Mouse (Mus musculus) kidney, postnatal 10 days (tissue): ENCODE measurements around the gene Rbm28.

Experiments used
- DNase-seq: peaks from one replicate; pipeline ENCODE4 v3.0.0; 2021; ENCODE audit warnings: mixed read lengths

The Rbm28 gene

GRCm38 (mm10) chr6:29164314-29165244 is at the start of gene Rbm28:
Gene Rbm28 (minus strand): TSS chr6:29165006.
- DNase-seq, result peak; percentile 91

GRCm38 (mm10) chr6:29214245-29214644 is 49.4 kb upstream of the Rbm28 start:
- DNase-seq, result peak; percentile 79

GRCm38 (mm10) chr6:29213436-29213835 is 48.6 kb upstream of the Rbm28 start:
- DNase-seq, result no peak

GRCm38 (mm10) chr6:29211806-29212492 is 47.1 kb upstream of the Rbm28 start:
- DNase-seq, result peak; percentile 89

GRCm38 (mm10) chr6:29211146-29211545 is 46.3 kb upstream of the Rbm28 start:
- DNase-seq, result no peak

GRCm38 (mm10) chr6:29210231-29210936 is 45.6 kb upstream of the Rbm28 start:
- no peak for DNase-seq

- DNase-seq, result no peak
These were observed 43.4 kb upstream of the Rbm28 start for GRCm38 (mm10) chr6:29208178-29208577.

GRCm38 (mm10) chr6:29207017-29207416 is 42.2 kb upstream of the Rbm28 start:
- no peak for DNase-seq

- no peak for DNase-seq
These were observed 41.2 kb upstream of the Rbm28 start for GRCm38 (mm10) chr6:29206006-29206405.

GRCm38 (mm10) chr6:29204932-29205614 is 40.3 kb upstream of the Rbm28 start:
- peak; percentile 79 for DNase-seq

GRCm38 (mm10) chr6:29203861-29204585 is 39.2 kb upstream of the Rbm28 start:
- no peak for DNase-seq

GRCm38 (mm10) chr6:29203096-29203495 is 38.3 kb upstream of the Rbm28 start:
- no peak for DNase-seq

- DNase-seq, result no peak
These were observed 37.2 kb upstream of the Rbm28 start for GRCm38 (mm10) chr6:29201988-29202387.

- DNase-seq, result no peak
These were observed 36.5 kb upstream of the Rbm28 start for GRCm38 (mm10) chr6:29201341-29201740.

- no peak for DNase-seq
These were observed 35.7 kb upstream of the Rbm28 start for GRCm38 (mm10) chr6:29200496-29200895.

GRCm38 (mm10) chr6:29199223-29199855 is 34.5 kb upstream of the Rbm28 start:
- DNase-seq, result no peak

GRCm38 (mm10) chr6:29198309-29199222 is 33.8 kb upstream of the Rbm28 start:
- peak; percentile 96 for DNase-seq

GRCm38 (mm10) chr6:29195846-29196698 is 31.3 kb upstream of the Rbm28 start:
- peak; percentile 38 for DNase-seq

GRCm38 (mm10) chr6:29195146-29195545 is 30.3 kb upstream of the Rbm28 start:
- peak; percentile 1 for DNase-seq
